In genomic region chr1:89079239-89079638, GRCm38 (mm10) we compare ENCODE assay signal across 21 mouse cellular contexts. TPM values are rescaled to one million over a fixed set of nuclear protein-coding genes. Genes with fewer than 3 reads are reported as not detected.
DNase-seq lines count a peak whose midpoint lies in the region; ATAC-seq and TF ChIP-seq lines count a peak whose summit lies in the region.
"Had no signal": no experiment of that assay in that cellular context is flagged by ENCODE, and none has a peak within 500 bp of the region (broad histone marks: within the 10 kb centered on the region; RNA-seq: fewer than 3 reads in every experiment).

No protein-coding gene starts in this region.

- H3K4me3 ChIP-seq in heart, embryonic 16.5 days (ENCODE audit: low read length) = no peak overlapping the region
- no peak overlapping the region for H3K4me3 ChIP-seq in lung, embryonic 15.5 days
- H3K4me3 ChIP-seq in lung, adult 2 months (replicated peaks; ENCODE audit: extremely low read depth, low read depth, low read length) = no peak overlapping the region
- H3K4me3 ChIP-seq: forebrain, embryonic 15.5 days; megakaryocyte, embryonic 14.5 days had no signal

- peaks cover 71% of the 10 kb centered on the region for H3K4me1 ChIP-seq in heart, embryonic 16.5 days (ENCODE audit: control insufficient read depth, insufficient read depth, low read length)
- peaks cover 54% of the 10 kb centered on the region for H3K4me1 ChIP-seq in lung, embryonic 15.5 days
- peaks cover 19% of the 10 kb centered on the region for H3K4me1 ChIP-seq in lung, adult 2 months (ENCODE audit: control insufficient read depth, insufficient read depth, low read length)
- H3K4me1 ChIP-seq: megakaryocyte, embryonic 14.5 days had no signal

- no peak for ATAC-seq in heart, embryonic 16.5 days (replicated peaks; ENCODE audit: extremely low read depth, insufficient read depth, low FRiP score)
- ATAC-seq in lung, embryonic 15.5 days (ENCODE audit: borderline replicate concordance, extremely low read depth, low FRiP score, low TSS enrichment) = no peak
- ATAC-seq: forebrain, embryonic 15.5 days; Patski had no signal

- peak; percentile 43 to 78 for DNase-seq in adrenal gland, adult (ENCODE audit: inconsistent age in 2 of 2, low spot score in 1 of 2)
- DNase-seq in adrenal gland, postnatal 25 days = no peak
- no peak for DNase-seq in heart, postnatal 4 days
- no peak for DNase-seq in lung, adult 2 months
- DNase-seq in testis, postnatal 10 days (ENCODE audit: low spot score) = peak; percentile 31
- DNase-seq in testis, postnatal 14 days (ENCODE audit: low spot score) = no peak
- DNase-seq: adrenal gland, postnatal 14 days; cerebellum, adult 11 months; cerebellum, postnatal 10 days; gastrocnemius, postnatal 36 days; kidney, adult 18-20 months; kidney, postnatal 14 days; left cerebral cortex, postnatal 4 days; liver; retina, postnatal 1 day; thymus, postnatal 36 days had no signal

- H3K36me3 ChIP-seq in heart, embryonic 16.5 days (ENCODE audit: control insufficient read depth, insufficient read depth) = no peaks in the 10 kb centered on the region
- no peaks in the 10 kb centered on the region for H3K36me3 ChIP-seq in lung, embryonic 15.5 days
- H3K36me3 ChIP-seq: forebrain, embryonic 15.5 days had no signal

- no peak overlapping the region for H3K4me2 ChIP-seq in heart, embryonic 16.5 days (ENCODE audit: low read depth, low read length)
- H3K4me2 ChIP-seq in lung, embryonic 15.5 days = no peak overlapping the region
- H3K4me2 ChIP-seq: forebrain, embryonic 15.5 days had no signal

- peak overlapping the region; percentile 71 for H3K27ac ChIP-seq in heart, embryonic 16.5 days (ENCODE audit: low read length)
- peak overlapping the region; percentile 26; the same call in 1 of the 2 replicates for H3K27ac ChIP-seq in lung, embryonic 15.5 days
- H3K27ac ChIP-seq: forebrain, embryonic 15.5 days had no signal

- 58% methylated on average over 2 of the region's 2 CpGs for WGBS in heart, embryonic 16.5 days
- 47% methylated on average over 2 of the region's 2 CpGs for WGBS in lung, embryonic 15.5 days
- WGBS in lung, adult 2 months = 51% methylated on average over 2 of the region's 2 CpGs

- no peak for TF ChIP-seq POLR2A in lung, adult 2 months (IDR thresholded peaks at IDR 0.05; ENCODE audit: borderline replicate concordance, extremely low read depth, low read depth, low read length)

- H3K27me3 ChIP-seq in heart, embryonic 16.5 days (ENCODE audit: control insufficient read depth, insufficient read depth, low read length) = no peaks in the 10 kb centered on the region
- no peaks in the 10 kb centered on the region for H3K27me3 ChIP-seq in lung, embryonic 15.5 days
- H3K27me3 ChIP-seq: forebrain, embryonic 15.5 days; Patski had no signal

- TF ChIP-seq CTCF in lung, adult 2 months (IDR thresholded peaks at IDR 0.05; ENCODE audit: insufficient read depth, low read length) = no peak

- no peaks in the 10 kb centered on the region for H3K9me3 ChIP-seq in heart, embryonic 16.5 days (replicated peaks; ENCODE audit: control insufficient read depth, low read length)
- no peaks in the 10 kb centered on the region for H3K9me3 ChIP-seq in lung, embryonic 15.5 days
- H3K9me3 ChIP-seq: forebrain, embryonic 15.5 days had no signal

- no peak overlapping the region for H3K9ac ChIP-seq in heart, embryonic 16.5 days (ENCODE audit: low read length)
- no peak overlapping the region for H3K9ac ChIP-seq in lung, embryonic 15.5 days
- H3K9ac ChIP-seq: forebrain, embryonic 15.5 days had no signal

RNA-seq across cellular contexts. Expression of gene Sh3bp4, which starts 9.0 kb away (rescaled TPM):
- total RNA-seq in adrenal gland, postnatal 25 days (2021) = 12.1 and 14.1 TPM in 2 replicates
- 19.2 and 25.0 TPM in 2 replicates for polyA plus RNA-seq in heart, embryonic 16.5 days (2015; fragmentation: Nextera tagmentation; extraction: Ambion mirVana)
- 10 to 100 TPM; 43.5 to 45.3 TPM for total RNA-seq in heart, postnatal 4 days (2021)
- polyA plus RNA-seq in lung, embryonic 15.5 days (2015; fragmentation: Nextera tagmentation; extraction: Ambion mirVana) = 25.2 and 27.1 TPM in 2 replicates
- 33.9 and 40.2 TPM in 2 replicates for polyA plus RNA-seq in lung, adult 2 months (2012; rRNA removed)

Comparison
In these comparisons a context has a peak if more than half of its experiments do, and no peak if none do; other contexts are left out.
1. DNase-seq: peak in adrenal gland, adult (2 of 2) and testis, postnatal 10 days (single experiment); none in adrenal gland, postnatal 25 days (single experiment), heart, postnatal 4 days (single experiment), lung, adult 2 months (single experiment) and testis, postnatal 14 days (single experiment).